ENCODE assay signal across 16 mouse cellular contexts in genomic region chr17:43734252-43734651, GRCm38 (mm10).
"Had no signal": no experiment of that assay in that cellular context is flagged by ENCODE, and none has a peak within 500 bp of the region (broad histone marks: within the 10 kb centered on the region; RNA-seq: fewer than 3 reads in every experiment).

No protein-coding gene starts in this region.

- H3K9me3 ChIP-seq: kidney, embryonic 15.5 days; limb, embryonic 13.5 days; liver, embryonic 13.5 days; midbrain, embryonic 12.5 days; midbrain, embryonic 15.5 days had no signal

- H3K36me3 ChIP-seq: liver, embryonic 13.5 days; midbrain, embryonic 12.5 days; midbrain, embryonic 15.5 days had no signal

- H3K27me3 ChIP-seq: kidney, embryonic 15.5 days; limb, embryonic 13.5 days; liver, embryonic 13.5 days; midbrain, embryonic 12.5 days; midbrain, embryonic 15.5 days had no signal

- H3K9ac ChIP-seq: kidney, embryonic 15.5 days; limb, embryonic 13.5 days; liver, embryonic 13.5 days; midbrain, embryonic 12.5 days; midbrain, embryonic 15.5 days had no signal

- H3K27ac ChIP-seq: hindbrain, postnatal 0 days; kidney, embryonic 15.5 days; limb, embryonic 13.5 days; liver, embryonic 13.5 days; macrophage; midbrain, embryonic 12.5 days; midbrain, embryonic 15.5 days had no signal

- H3K4me2 ChIP-seq: kidney, embryonic 15.5 days; limb, embryonic 13.5 days; liver, embryonic 13.5 days; midbrain, embryonic 12.5 days; midbrain, embryonic 15.5 days had no signal

- DNase-seq: kidney, adult 11 months; kidney, adult 8-10 months; kidney, postnatal 14 days; kidney, postnatal 4 days; left cerebral cortex, postnatal 4 days; liver, embryonic 13.5 days; thymus, adult 2 months; thymus, postnatal 14 days; thymus, postnatal 4 days had no signal

- H3K4me3 ChIP-seq: kidney, embryonic 15.5 days; limb, embryonic 13.5 days; liver, embryonic 13.5 days; midbrain, embryonic 12.5 days; midbrain, embryonic 15.5 days had no signal

- H3K4me1 ChIP-seq: kidney, embryonic 15.5 days; limb, embryonic 13.5 days; liver, embryonic 13.5 days; midbrain, embryonic 12.5 days; midbrain, embryonic 15.5 days had no signal

- ATAC-seq: hindbrain, postnatal 0 days; inflammation-experienced regulatory T-cells, adult 6 months; midbrain, embryonic 15.5 days had no signal
